In genomic region chr5:145279948-145280347, GRCm38 (mm10) we compare ENCODE assay signal across 7 mouse cellular contexts. TPM values are rescaled to one million over a fixed set of nuclear protein-coding genes. Genes with fewer than 3 reads are reported as not detected.
DNase-seq lines count a peak whose midpoint lies in the region; ATAC-seq lines count a peak whose summit lies in the region.

No protein-coding gene starts in this region.

- 0 out of 2 replicates have a peak, but pooled peaks cover 3% of the 10 kb centered on the region for H3K4me1 ChIP-seq in liver, embryonic 11.5 days (replicated peaks; ENCODE audit: control insufficient read depth, insufficient read depth, low read length)
- H3K4me1 ChIP-seq in forebrain, embryonic 13.5 days, result peaks cover 11% of the 10 kb centered on the region
- peaks cover 9% of the 10 kb centered on the region; the same call in 1 of the 2 replicates for H3K4me1 ChIP-seq in limb, embryonic 15.5 days
- no peaks in the 10 kb centered on the region for H3K4me1 ChIP-seq in stomach, embryonic 15.5 days

- peak; percentile 9; the same call in 1 of the 2 replicates for ATAC-seq in liver, embryonic 11.5 days (replicated peaks; ENCODE audit: low FRiP score)
- peak; percentile 60 for ATAC-seq in forebrain, embryonic 13.5 days
- no peak for ATAC-seq in limb, embryonic 15.5 days (ENCODE audit: insufficient number of reproducible peaks, low FRiP score, low TSS enrichment, low read depth)
- no peak for ATAC-seq in stomach, embryonic 15.5 days (ENCODE audit: insufficient read depth, low FRiP score, low read depth)

- H3K4me2 ChIP-seq in liver, embryonic 11.5 days, result no peak overlapping the region
- H3K4me2 ChIP-seq in forebrain, embryonic 13.5 days, result 0 out of 2 replicates have a peak overlapping the region, but pooled peaks have one; percentile 70
- no peak overlapping the region for H3K4me2 ChIP-seq in limb, embryonic 15.5 days
- no peak overlapping the region for H3K4me2 ChIP-seq in stomach, embryonic 15.5 days

- no peaks in the 10 kb centered on the region for H3K9me3 ChIP-seq in liver, embryonic 11.5 days (ENCODE audit: control insufficient read depth, low read length)
- H3K9me3 ChIP-seq in forebrain, embryonic 13.5 days (replicated peaks), result no peaks in the 10 kb centered on the region
- no peaks in the 10 kb centered on the region for H3K9me3 ChIP-seq in limb, embryonic 15.5 days
- H3K9me3 ChIP-seq in stomach, embryonic 15.5 days, result no peaks in the 10 kb centered on the region

- H3K36me3 ChIP-seq in liver, embryonic 11.5 days (ENCODE audit: control insufficient read depth, insufficient read depth, low read length), result peaks cover 20% of the 10 kb centered on the region
- peaks cover 27% of the 10 kb centered on the region for H3K36me3 ChIP-seq in forebrain, embryonic 13.5 days (ENCODE audit: poor library complexity, severe bottlenecking)
- peaks cover 23% of the 10 kb centered on the region for H3K36me3 ChIP-seq in limb, embryonic 15.5 days
- peaks cover 17% of the 10 kb centered on the region for H3K36me3 ChIP-seq in stomach, embryonic 15.5 days

- no peaks in the 10 kb centered on the region for H3K27me3 ChIP-seq in liver, embryonic 11.5 days (replicated peaks; ENCODE audit: control insufficient read depth, insufficient read depth, low read length)
- H3K27me3 ChIP-seq in forebrain, embryonic 13.5 days, result no peaks in the 10 kb centered on the region
- no peaks in the 10 kb centered on the region for H3K27me3 ChIP-seq in limb, embryonic 15.5 days
- H3K27me3 ChIP-seq in stomach, embryonic 15.5 days (replicated peaks), result no peaks in the 10 kb centered on the region

- H3K9ac ChIP-seq in liver, embryonic 11.5 days (ENCODE audit: low read depth, low read length), result no peak overlapping the region
- no peak overlapping the region for H3K9ac ChIP-seq in forebrain, embryonic 13.5 days
- H3K9ac ChIP-seq in limb, embryonic 15.5 days, result no peak overlapping the region
- H3K9ac ChIP-seq in stomach, embryonic 15.5 days, result no peak overlapping the region

- DNase-seq in liver, embryonic 11.5 days (ENCODE audit: low spot score), result no peak
- no peak for DNase-seq in liver
- no peak for DNase-seq in right cerebral cortex, postnatal 4 days
- no peak for DNase-seq in layer of hippocampus, adult 9-11 months

- H3K27ac ChIP-seq in liver, embryonic 11.5 days (ENCODE audit: low read depth, low read length), result no peak overlapping the region
- H3K27ac ChIP-seq in forebrain, embryonic 13.5 days, result no peak overlapping the region
- H3K27ac ChIP-seq in limb, embryonic 15.5 days, result no peak overlapping the region
- H3K27ac ChIP-seq in stomach, embryonic 15.5 days, result no peak overlapping the region

- H3K4me3 ChIP-seq in liver, embryonic 11.5 days (ENCODE audit: low read depth, low read length), result no peak overlapping the region; the same call in 1 of the 2 replicates
- peak overlapping the region; percentile 93; the same call in 1 of the 2 replicates for H3K4me3 ChIP-seq in forebrain, embryonic 13.5 days
- H3K4me3 ChIP-seq in limb, embryonic 15.5 days, result peak overlapping the region; percentile 89
- peak overlapping the region; percentile 96; the same call in 1 of the 2 replicates for H3K4me3 ChIP-seq in stomach, embryonic 15.5 days (replicated peaks)

- 85% methylated on average over 2 of the region's 2 CpGs for WGBS in liver, embryonic 11.5 days
- 94% methylated on average over 2 of the region's 2 CpGs for WGBS in forebrain, embryonic 13.5 days
- 91% methylated on average over 2 of the region's 2 CpGs for WGBS in limb, embryonic 15.5 days
- WGBS in stomach, embryonic 15.5 days, result 87% methylated on average over 2 of the region's 2 CpGs

RNA-seq across cellular contexts. Expression of gene Zscan25, which starts 0.4 kb away (rescaled TPM):
- 0.48 TPM in 2 replicates for polyA plus RNA-seq in liver, embryonic 11.5 days (2014; fragmentation: Nextera tagmentation; extraction: Ambion mirVana)
- polyA plus RNA-seq in forebrain, embryonic 13.5 days (2015; fragmentation: Nextera tagmentation; extraction: Ambion mirVana), result 0.44 and 0.83 TPM in 2 replicates
- 0.25 and 0.92 TPM in 2 replicates for polyA plus RNA-seq in limb, embryonic 15.5 days (2015; fragmentation: Nextera tagmentation; extraction: Ambion mirVana)
- 0.68 and 0.85 TPM in 2 replicates for polyA plus RNA-seq in stomach, embryonic 15.5 days (2015; fragmentation: Nextera tagmentation; extraction: Ambion mirVana)

RNA-seq across cellular contexts. Expression of gene Zfp655, which starts 48.4 kb away (rescaled TPM):
- 33.2 and 36.4 TPM in 2 replicates for polyA plus RNA-seq in liver, embryonic 11.5 days (2014; fragmentation: Nextera tagmentation; extraction: Ambion mirVana)
- polyA plus RNA-seq in forebrain, embryonic 13.5 days (2015; fragmentation: Nextera tagmentation; extraction: Ambion mirVana), result 38.2 and 39.5 TPM in 2 replicates
- polyA plus RNA-seq in limb, embryonic 15.5 days (2015; fragmentation: Nextera tagmentation; extraction: Ambion mirVana), result 32.3 and 33.2 TPM in 2 replicates
- 28.7 and 31.2 TPM in 2 replicates for polyA plus RNA-seq in stomach, embryonic 15.5 days (2015; fragmentation: Nextera tagmentation; extraction: Ambion mirVana)

Comparison
In these comparisons a context has a peak if more than half of its experiments do, and no peak if none do; other contexts are left out.
1. ATAC-seq: peak in liver, embryonic 11.5 days (single experiment) and forebrain, embryonic 13.5 days (single experiment); none in limb, embryonic 15.5 days (single experiment) and stomach, embryonic 15.5 days (single experiment).